Mouse (Mus musculus) stomach, postnatal 0 days (tissue): ENCODE data around the gene Strbp. TPM values are rescaled to one million over a fixed set of nuclear protein-coding genes. Genes with fewer than 3 reads are reported as not detected.

Source experiments
- ATAC-seq: fragments of 200-750 bp; cut with Nextera tagmentation; 2 replicates; pipeline ENCODE4 v1.8.0; 2017; ENCODE audit not compliant: low FRiP score, low TSS enrichment
- DNase-seq: peaks from one replicate; pipeline ENCODE4 v3.0.0-alpha.2; 2016; ENCODE audit warnings: low spot score
- H3K27ac ChIP-seq: fragments of 300-500 bp; sonication (generic); replicated peaks from 2 replicates; pipeline ENCODE4 v1.5.1; 2014; ENCODE audit warnings: mild to moderate bottlenecking, control low read depth
- H3K27me3 ChIP-seq: fragments of 300-500 bp; sonication (generic); 2 replicates; pipeline ENCODE4 v1.6.1; 2014; ENCODE audit warnings: low read length; ENCODE audit not compliant: control insufficient read depth, insufficient read depth
- H3K36me3 ChIP-seq: fragments of 300-500 bp; sonication (generic); 2 replicates; pipeline ENCODE4 v1.6.1; 2014; ENCODE audit warnings: low read length, mixed read lengths; ENCODE audit not compliant: control insufficient read depth, insufficient read depth
- H3K4me1 ChIP-seq: fragments of 300-500 bp; sonication (generic); replicated peaks from 2 replicates; pipeline ENCODE4 v1.6.1; 2014; ENCODE audit warnings: antibody characterized with exemption; ENCODE audit not compliant: control insufficient read depth, insufficient read depth
- H3K4me2 ChIP-seq: fragments of 300-500 bp; sonication (generic); replicated peaks from 2 replicates; pipeline ENCODE4 v1.6.1; 2014; ENCODE audit warnings: low read depth, mild to moderate bottlenecking, control low read depth, moderate library complexity
- H3K4me3 ChIP-seq: fragments of 300-500 bp; sonication (generic); 2 replicates; pipeline ENCODE4 v1.5.1; 2014; ENCODE audit warnings: low read depth, low read length, control low read depth
- H3K9ac ChIP-seq: fragments of 300-500 bp; sonication (generic); 2 replicates; pipeline ENCODE4 v1.6.1; 2014; ENCODE audit warnings: mild to moderate bottlenecking, low read length, control low read depth, mixed read lengths
- H3K9me3 ChIP-seq: fragments of 300-500 bp; sonication (generic); 2 replicates; pipeline ENCODE4 v1.6.1; 2016; ENCODE audit warnings: low read length; ENCODE audit not compliant: control insufficient read depth
- CTCF ChIP-seq: IDR thresholded peaks from 2 replicates; pipeline ENCODE4 v1.5.1; 2016; ENCODE audit warnings: antibody characterized with exemption, low read depth, mild to moderate bottlenecking, moderate library complexity
- EP300 ChIP-seq: optimal IDR thresholded peaks from 2 replicates; pipeline ENCODE3; 2016; ENCODE audit warnings: antibody characterized with exemption
- WGBS: fragments of 180-500 bp; shearing (Covaris S2); extraction: QIAGEN DNeasy Blood & Tissue Kit; methylation state at CpG from one replicate; pipeline ENCODE4 v1.1.7; 2014; 5-methylcytosine and 5-hydroxymethylcytosine counted together
- polyA plus RNA-seq: library from polyadenylated mRNA; unstranded; fragments of >200 nt; fragmentation: Nextera tagmentation; extraction: Ambion mirVana; gene quantifications from 2 replicates; pipeline ENCODE4 v1.2.1, GENCODE M21; 2015

Gene Strbp
- polyA plus RNA-seq, 1 experiment from 2014 or later, result 29.2 TPM

DNA sequence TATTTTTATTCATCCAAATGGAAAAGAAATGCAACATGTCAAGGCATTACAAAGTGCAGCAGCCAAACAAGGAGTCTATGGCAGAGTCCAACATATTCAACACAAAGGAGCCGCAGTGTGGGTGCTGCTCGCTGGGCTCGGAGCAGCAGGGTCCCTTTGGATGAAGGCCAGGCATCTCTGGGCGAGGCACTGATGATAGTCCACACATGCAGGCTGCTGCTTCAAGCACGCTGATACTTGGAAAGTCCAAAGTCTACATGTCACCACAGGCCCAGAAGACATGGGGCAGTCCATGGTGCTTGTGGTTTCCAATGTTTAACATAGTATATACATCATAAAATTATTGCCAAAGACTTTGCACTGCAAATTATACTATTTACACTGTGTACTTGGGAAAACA, 133.8 kb downstream of the Strbp start:
- H3K4me3 ChIP-seq, result no peak overlapping the region
- H3K4me2 ChIP-seq, result no peak overlapping the region
- WGBS, result 28% methylated on average over 5 of the region's 5 CpGs
- peak; percentile 72; the same call in 1 of the 2 replicates for ATAC-seq
- H3K4me1 ChIP-seq, result peaks cover 2% of the 10 kb centered on the region; the same call in 1 of the 2 replicates
- DNase-seq, result peak; percentile 48
- TF ChIP-seq CTCF, result no peak
- no peak for TF ChIP-seq EP300
- no peak overlapping the region for H3K27ac ChIP-seq
- no peaks in the 10 kb centered on the region for H3K27me3 ChIP-seq
- H3K9me3 ChIP-seq, result no peaks in the 10 kb centered on the region
- peaks cover 6% of the 10 kb centered on the region; the same call in 1 of the 2 replicates for H3K36me3 ChIP-seq
- no peak overlapping the region for H3K9ac ChIP-seq

GRCm38 (mm10) chr2:37566035-37566434, 137.6 kb downstream of the Strbp start:
- 63% methylated on average over 1 of the region's 1 CpGs for WGBS
- H3K36me3 ChIP-seq, result peaks cover 22% of the 10 kb centered on the region; the same call in 1 of the 2 replicates
- ATAC-seq, result no peak

DNA sequence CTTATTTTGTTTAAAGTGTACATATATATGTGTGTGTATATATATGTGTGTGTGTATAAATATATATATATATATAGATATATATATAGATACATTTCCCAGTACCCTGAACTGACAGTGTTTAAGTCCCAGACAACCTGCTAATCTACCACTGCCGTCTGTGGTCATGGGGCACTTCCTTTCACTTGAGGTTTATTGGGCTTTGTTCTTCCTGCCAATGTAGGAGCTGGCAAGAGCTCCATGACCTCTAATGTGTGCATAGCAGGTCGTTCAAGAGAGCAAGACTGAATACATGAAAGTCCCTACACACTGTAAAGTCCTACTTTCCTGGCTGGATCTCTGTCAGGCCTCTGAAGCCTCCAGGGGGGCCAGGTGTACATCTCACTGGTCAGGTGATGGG, 138.1 kb downstream of the Strbp start:
- TF ChIP-seq CTCF, result no peak
- no peak for TF ChIP-seq EP300
- H3K27ac ChIP-seq, result no peak overlapping the region
- WGBS, result 51% methylated on average over 2 of the region's 2 CpGs
- H3K4me2 ChIP-seq, result no peak overlapping the region
- H3K9me3 ChIP-seq, result no peaks in the 10 kb centered on the region
- no peak for ATAC-seq
- H3K4me3 ChIP-seq, result no peak overlapping the region
- H3K4me1 ChIP-seq, result peaks cover 2% of the 10 kb centered on the region; the same call in 1 of the 2 replicates
- H3K36me3 ChIP-seq, result peaks cover 22% of the 10 kb centered on the region; the same call in 1 of the 2 replicates
- H3K9ac ChIP-seq, result no peak overlapping the region
- H3K27me3 ChIP-seq, result no peaks in the 10 kb centered on the region
- DNase-seq, result no peak

More at GRCm38 (mm10) chr2:37566035-37566434, 137.6 kb downstream of the Strbp start:
- Histone ChIP-seq H3K4me2 (no peak overlapping the region), H3K9me3 (no peaks in the 10 kb centered on the region), H3K27ac (no peak overlapping the region), H3K4me1 (peaks cover 2% of the 10 kb centered on the region; the same call in 1 of the 2 replicates), H3K4me3 (no peak overlapping the region), H3K9ac (no peak overlapping the region), H3K27me3 (no peaks in the 10 kb centered on the region)
- TF ChIP-seq EP300, result no peak
- TF ChIP-seq CTCF, result no peak
- no peak for DNase-seq

GRCm38 (mm10) chr2:37556366-37556765, 147.3 kb downstream of the Strbp start:
- H3K27ac ChIP-seq, result no peak overlapping the region
- no peaks in the 10 kb centered on the region for H3K9me3 ChIP-seq
- H3K4me2 ChIP-seq, result no peak overlapping the region
- ATAC-seq (no peak), DNase-seq (no peak)
- 63% methylated on average over 2 of the region's 2 CpGs for WGBS
- H3K36me3 ChIP-seq, result peaks cover 23% of the 10 kb centered on the region
- no peak overlapping the region for H3K4me3 ChIP-seq
- H3K4me1 ChIP-seq, result no peaks in the 10 kb centered on the region
- H3K27me3 ChIP-seq, result no peaks in the 10 kb centered on the region
- TF ChIP-seq EP300 (no peak), CTCF (no peak)
- no peak overlapping the region for H3K9ac ChIP-seq

DNA sequence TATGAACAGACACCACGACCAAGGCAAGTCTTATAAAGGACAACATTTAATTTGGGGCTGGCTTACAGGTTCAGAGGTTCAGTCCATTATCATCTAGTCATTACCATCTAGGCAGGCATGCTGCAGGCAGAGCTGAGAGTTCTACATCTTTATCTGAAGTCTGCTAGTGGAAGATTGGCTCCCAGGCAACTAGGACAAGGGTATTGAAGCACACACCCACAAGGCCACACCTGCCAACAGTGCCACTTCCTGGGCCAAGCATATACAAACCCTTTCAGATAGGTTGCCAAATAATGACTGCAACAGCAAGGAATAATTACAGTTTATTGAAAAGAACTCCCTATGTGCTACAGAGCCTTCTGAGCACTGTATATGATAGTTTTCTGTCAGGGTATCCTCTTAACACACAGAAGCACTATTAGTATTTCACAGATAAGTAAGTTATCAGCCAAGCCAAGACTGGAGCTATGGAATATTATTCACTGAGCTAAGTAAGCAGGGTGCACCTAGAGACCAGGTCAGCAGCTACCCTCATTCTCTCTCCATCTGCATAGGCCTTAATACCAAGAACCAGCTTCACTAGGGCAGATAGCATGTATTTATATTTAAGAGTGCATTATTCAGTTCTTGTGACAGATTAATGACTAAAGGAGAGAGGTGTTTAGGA, 154.2 kb downstream of the Strbp start:
- H3K36me3 ChIP-seq, result peaks cover 9% of the 10 kb centered on the region
- H3K27ac ChIP-seq, result peak overlapping the region; percentile 53; the same call in 1 of the 2 replicates
- no peaks in the 10 kb centered on the region for H3K4me1 ChIP-seq
- ATAC-seq (peak; percentile 88), DNase-seq (peak; percentile 70)
- 83% methylated on average over 1 of the region's 1 CpGs for WGBS
- no peak for TF ChIP-seq CTCF
- TF ChIP-seq EP300, result no peak
- H3K27me3 ChIP-seq, result no peaks in the 10 kb centered on the region
- no peak overlapping the region for H3K4me3 ChIP-seq
- H3K9ac ChIP-seq, result no peak overlapping the region
- H3K4me2 ChIP-seq, result no peak overlapping the region
- no peaks in the 10 kb centered on the region for H3K9me3 ChIP-seq

DNA sequence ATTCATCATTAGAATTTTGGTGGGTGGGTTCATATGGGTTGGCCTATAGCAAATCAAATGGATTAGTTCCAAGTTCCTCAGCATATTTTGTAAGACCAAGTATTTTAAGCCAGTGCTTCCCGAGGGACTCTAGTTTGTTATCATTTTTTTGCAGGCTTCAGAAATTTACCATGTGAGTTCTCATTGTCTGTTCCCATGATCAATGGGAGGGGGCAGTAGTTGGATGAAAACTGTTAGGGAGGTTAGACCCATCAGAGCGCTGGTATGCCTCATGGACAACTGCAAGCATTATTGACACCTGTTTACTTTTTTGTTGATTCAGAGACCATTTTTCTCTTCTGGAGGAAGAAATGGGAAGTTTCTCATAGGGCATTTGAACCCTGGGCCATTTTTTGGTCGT, 172.0 kb downstream of the Strbp start:
- H3K9ac ChIP-seq, result no peak overlapping the region
- WGBS, result 69% methylated on average over 3 of the region's 3 CpGs
- no peak for DNase-seq
- H3K4me2 ChIP-seq, result no peak overlapping the region
- H3K36me3 ChIP-seq, result no peaks in the 10 kb centered on the region; the same call in 1 of the 2 replicates
- no peak overlapping the region for H3K27ac ChIP-seq
- no peaks in the 10 kb centered on the region for H3K4me1 ChIP-seq
- no peak for TF ChIP-seq EP300
- no peak for TF ChIP-seq CTCF
- H3K27me3 ChIP-seq, result no peaks in the 10 kb centered on the region
- no peak for ATAC-seq
- no peaks in the 10 kb centered on the region for H3K9me3 ChIP-seq
- H3K4me3 ChIP-seq, result no peak overlapping the region
